Mouse (Mus musculus) erythroblast, embryonic 14.5 days (primary cell): ENCODE data around the gene Tspan9. TPM values are rescaled to one million over a fixed set of nuclear protein-coding genes. Genes with fewer than 3 reads are reported as not detected.

Experiments
- H3K27me3 ChIP-seq: 2 replicates; pipeline ENCODE4 v1.6.1; 2012; ENCODE audit warnings: inconsistent platforms; ENCODE audit not compliant: control insufficient read depth
- H3K36me3 ChIP-seq: 2 replicates; pipeline ENCODE4 v1.6.1; 2012; ENCODE audit warnings: mild to moderate bottlenecking, inconsistent platforms; ENCODE audit not compliant: control insufficient read depth
- H3K4me1 ChIP-seq: 2 replicates; pipeline ENCODE4 v1.6.1; 2012; ENCODE audit warnings: inconsistent platforms; ENCODE audit not compliant: control insufficient read depth
- H3K4me3 ChIP-seq: replicated peaks from 2 replicates; pipeline ENCODE3; 2012; ENCODE audit warnings: moderate library complexity, mild to moderate bottlenecking, inconsistent platforms
- H3K9me3 ChIP-seq: 2 replicates; pipeline ENCODE4 v1.6.1; 2012; ENCODE audit warnings: low read length, inconsistent platforms, mixed read lengths; ENCODE audit not compliant: control insufficient read depth
- GATA1 ChIP-seq: IDR thresholded peaks from 2 replicates; pipeline ENCODE4 v1.6.1; 2012; ENCODE audit warnings: low read length, inconsistent platforms, mixed read lengths
- TAL1 ChIP-seq: IDR thresholded peaks from 3 replicates; pipeline ENCODE4 v1.6.1; 2012; ENCODE audit warnings: low read length, inconsistent platforms, mixed read lengths
- polyA plus RNA-seq: library from polyadenylated mRNA; stranded (reverse); fragments of >175 nt; gene quantifications from 2 replicates; pipeline ENCODE4 v1.2.3, GENCODE M21; 2012

The Tspan9 gene
- polyA plus RNA-seq, 1 experiment = 0.04 TPM

- no peak for TF ChIP-seq GATA1
- TF ChIP-seq TAL1 = no peak
- Histone ChIP-seq H3K27me3 (no peaks in the 10 kb centered on the region), H3K9me3 (peaks cover 7% of the 10 kb centered on the region), H3K4me1 (no peaks in the 10 kb centered on the region), H3K36me3 (no peaks in the 10 kb centered on the region), H3K4me3 (no peak overlapping the region)
These were observed 209.6 kb downstream of the Tspan9 start for GRCm38 (mm10) chr6:127933841-127934240.

GRCm38 (mm10) chr6:127932697-127933096 lies 210.7 kb downstream of the Tspan9 start:
- peaks cover 7% of the 10 kb centered on the region for H3K9me3 ChIP-seq

GRCm38 (mm10) chr6:127928682-127929081 lies 214.7 kb downstream of the Tspan9 start:
- no peaks in the 10 kb centered on the region for H3K36me3 ChIP-seq
- TF ChIP-seq GATA1 = no peak
- TF ChIP-seq TAL1 = no peak
- H3K4me1 ChIP-seq = no peaks in the 10 kb centered on the region
- no peak overlapping the region for H3K4me3 ChIP-seq
- peaks cover 4% of the 10 kb centered on the region for H3K9me3 ChIP-seq
- H3K27me3 ChIP-seq = no peaks in the 10 kb centered on the region

More at GRCm38 (mm10) chr6:127932697-127933096, 210.7 kb downstream of the Tspan9 start:
- H3K36me3 ChIP-seq = no peaks in the 10 kb centered on the region
- no peaks in the 10 kb centered on the region for H3K4me1 ChIP-seq
- H3K4me3 ChIP-seq = no peak overlapping the region
- TF ChIP-seq TAL1 (no peak), GATA1 (no peak)
- no peaks in the 10 kb centered on the region for H3K27me3 ChIP-seq

- H3K4me3 ChIP-seq = no peak overlapping the region
- no peaks in the 10 kb centered on the region for H3K27me3 ChIP-seq
- no peaks in the 10 kb centered on the region for H3K4me1 ChIP-seq
- H3K9me3 ChIP-seq = no peaks in the 10 kb centered on the region
- H3K36me3 ChIP-seq = no peaks in the 10 kb centered on the region
- no peak for TF ChIP-seq TAL1
- no peak for TF ChIP-seq GATA1
These were observed 217.5 kb downstream of the Tspan9 start for GRCm38 (mm10) chr6:127925915-127926314.

GRCm38 (mm10) chr6:127924750-127925149 lies 218.6 kb downstream of the Tspan9 start:
- Histone ChIP-seq H3K4me1 (no peaks in the 10 kb centered on the region), H3K4me3 (no peak overlapping the region), H3K27me3 (no peaks in the 10 kb centered on the region), H3K9me3 (no peaks in the 10 kb centered on the region), H3K36me3 (no peaks in the 10 kb centered on the region)
- TF ChIP-seq TAL1 = no peak

GRCm38 (mm10) chr6:127923296-127923695 lies 220.1 kb downstream of the Tspan9 start:
- TF ChIP-seq TAL1 (no peak), GATA1 (no peak)
- Histone ChIP-seq H3K4me1 (no peaks in the 10 kb centered on the region), H3K4me3 (no peak overlapping the region), H3K9me3 (no peaks in the 10 kb centered on the region), H3K27me3 (no peaks in the 10 kb centered on the region), H3K36me3 (no peaks in the 10 kb centered on the region)

- no peaks in the 10 kb centered on the region for H3K36me3 ChIP-seq
- H3K4me3 ChIP-seq = no peak overlapping the region
- no peaks in the 10 kb centered on the region for H3K4me1 ChIP-seq
- H3K9me3 ChIP-seq = no peaks in the 10 kb centered on the region
- TF ChIP-seq TAL1 = no peak
- no peaks in the 10 kb centered on the region for H3K27me3 ChIP-seq
These were observed 221.4 kb downstream of the Tspan9 start for GRCm38 (mm10) chr6:127921996-127922395.

- H3K27me3 ChIP-seq = no peaks in the 10 kb centered on the region
- TF ChIP-seq TAL1 (no peak), GATA1 (no peak)
- no peak overlapping the region for H3K4me3 ChIP-seq
- no peaks in the 10 kb centered on the region for H3K9me3 ChIP-seq
- no peaks in the 10 kb centered on the region for H3K4me1 ChIP-seq
- H3K36me3 ChIP-seq = no peaks in the 10 kb centered on the region
These were observed 222.7 kb downstream of the Tspan9 start for GRCm38 (mm10) chr6:127920652-127921051.

- Histone ChIP-seq H3K4me1 (no peaks in the 10 kb centered on the region), H3K9me3 (no peaks in the 10 kb centered on the region), H3K36me3 (no peaks in the 10 kb centered on the region), H3K4me3 (no peak overlapping the region), H3K27me3 (no peaks in the 10 kb centered on the region)
- TF ChIP-seq GATA1 (no peak), TAL1 (no peak)
These were observed 223.9 kb downstream of the Tspan9 start for GRCm38 (mm10) chr6:127919491-127919890.

- Histone ChIP-seq H3K4me1 (no peaks in the 10 kb centered on the region), H3K27me3 (no peaks in the 10 kb centered on the region), H3K4me3 (no peak overlapping the region), H3K9me3 (no peaks in the 10 kb centered on the region; the same call in 1 of the 2 replicates), H3K36me3 (no peaks in the 10 kb centered on the region)
- TF ChIP-seq TAL1 (no peak), GATA1 (no peak)
These were observed 225.7 kb downstream of the Tspan9 start for GRCm38 (mm10) chr6:127917712-127918111.
